Mouse (Mus musculus) myocyte (in vitro differentiated cells): ENCODE data around the gene Cadm2. TPM values are rescaled to one million over a fixed set of nuclear protein-coding genes. Genes with fewer than 3 reads are reported as not detected.

ENCODE experiments used
- H3K27me3 ChIP-seq: one replicate; pipeline ENCODE4 v1.6.1; 2011; ENCODE audit not compliant: control insufficient read depth, insufficient read depth, insufficient read length
- H3K36me3 ChIP-seq: one replicate; pipeline ENCODE4 v1.6.1; 2011; ENCODE audit not compliant: control insufficient read depth, insufficient read depth
- H3K4me2 ChIP-seq: one replicate; pipeline ENCODE4 v1.6.1; 2011; ENCODE audit warnings: low read depth, control low read depth
- H3K4me3 ChIP-seq: one replicate; pipeline ENCODE4 v1.5.1; 2011; ENCODE audit warnings: mild to moderate bottlenecking, control low read depth, moderate library complexity
- H3K79me2 ChIP-seq: one replicate; pipeline ENCODE4 v1.6.1; 2011; ENCODE audit not compliant: control insufficient read depth, insufficient read depth
- H3ac ChIP-seq: one replicate; pipeline ENCODE4 v1.6.1; 2011; ENCODE audit not compliant: control insufficient read depth, insufficient read length
- CEBPB ChIP-seq: IDR thresholded peaks from 2 replicates; pipeline ENCODE4 v1.6.1; 2011; ENCODE audit warnings: mild to moderate bottlenecking, moderate library complexity; ENCODE audit not compliant: poor library complexity, insufficient read depth, severe bottlenecking
- E2F4 ChIP-seq: IDR thresholded peaks from one replicate; pipeline ENCODE4 v1.6.1; 2011; ENCODE audit warnings: mild to moderate bottlenecking, control low read depth, moderate library complexity; ENCODE audit not compliant: insufficient read depth
- MAX ChIP-seq: IDR thresholded peaks from one replicate; pipeline ENCODE4 v1.6.1; 2011; ENCODE audit warnings: low read depth, mild to moderate bottlenecking, control low read depth
- MYOD1 ChIP-seq, 3 experiments: IDR thresholded peaks; one replicate each; pipeline ENCODE4 v1.6.1; 2011; ENCODE audit warnings: control low read depth in 2 of 3, low read depth in 2 of 3, mild to moderate bottlenecking in 2 of 3, moderate library complexity in 1 of 3; ENCODE audit not compliant: insufficient read length in 2 of 3, control insufficient read depth in 1 of 3
- MYOG ChIP-seq, 3 experiments: IDR thresholded peaks; one replicate each; pipeline ENCODE4 v1.6.1; 2011; ENCODE audit warnings: control low read depth in 2 of 3, low read depth in 2 of 3, mild to moderate bottlenecking in 2 of 3; ENCODE audit not compliant: insufficient read length in 2 of 3, control insufficient read depth in 1 of 3, insufficient read depth in 1 of 3
- POLR2A ChIP-seq: IDR thresholded peaks from one replicate; pipeline ENCODE4 v1.6.1; 2011; ENCODE audit warnings: low read depth, mild to moderate bottlenecking, control low read depth, moderate library complexity; ENCODE audit not compliant: insufficient read length
- POLR2AphosphoS2 ChIP-seq: IDR thresholded peaks from one replicate; pipeline ENCODE4 v1.6.1; 2011; ENCODE audit warnings: low read depth, control low read depth; ENCODE audit not compliant: insufficient read length
- REST ChIP-seq: IDR thresholded peaks from one replicate; pipeline ENCODE4 v1.6.1; 2011; ENCODE audit warnings: mild to moderate bottlenecking, control low read depth, moderate library complexity; ENCODE audit not compliant: insufficient read depth, insufficient read length
- SRF ChIP-seq: IDR thresholded peaks from one replicate; pipeline ENCODE4 v1.6.1; 2011; ENCODE audit warnings: low read depth; ENCODE audit not compliant: control insufficient read depth, insufficient read length
- TCF12 ChIP-seq: IDR thresholded peaks from one replicate; pipeline ENCODE4 v1.6.1; 2011; ENCODE audit warnings: mild to moderate bottlenecking, control low read depth; ENCODE audit not compliant: poor library complexity, insufficient read depth, severe bottlenecking
- TCF3 ChIP-seq: IDR thresholded peaks from one replicate; pipeline ENCODE4 v1.6.1; 2011; ENCODE audit warnings: low read depth, control low read depth; ENCODE audit not compliant: insufficient read length
- USF1 ChIP-seq: IDR thresholded peaks from one replicate; pipeline ENCODE4 v1.6.1; 2011; ENCODE audit warnings: low read depth, mild to moderate bottlenecking, control low read depth, moderate library complexity
- polyA plus RNA-seq: library from polyadenylated mRNA; unstranded; fragments of >200 nt; fragmentation: generic; extraction: Trizol; gene quantifications from one replicate; pipeline ENCODE4 v1.2.1, GENCODE M21; 2012; ENCODE audit warnings: missing spikeins

Gene Cadm2
- polyA plus RNA-seq, 1 experiment: 0.01 TPM

GRCm38 (mm10) chr16:66643606-66644005, 977.1 kb downstream of the Cadm2 start:
- Histone ChIP-seq H3K36me3 (no peaks in the 10 kb centered on the region), H3ac (no peak overlapping the region), H3K4me2 (no peak overlapping the region), H3K4me3 (no peak overlapping the region), H3K79me2 (no peaks in the 10 kb centered on the region), H3K27me3 (no peaks in the 10 kb centered on the region)
- TF ChIP-seq MYOG (IDR thresholded peaks at IDR 0.05; ENCODE audit: control insufficient read depth in 1 of 3, insufficient read depth in 1 of 3, insufficient read length in 2 of 3, low read depth in 2 of 3) (no peak), POLR2A (no peak), CEBPB (no peak), E2F4 (no peak), SRF (no peak), MAX (no peak), USF1 (no peak), TCF12 (no peak), MYOD1 (IDR thresholded peaks at IDR 0.05; ENCODE audit: control insufficient read depth in 1 of 3, insufficient read length in 2 of 3, low read depth in 2 of 3) (no peak), POLR2AphosphoS2 (no peak), TCF3 (no peak), REST (no peak)

- TF ChIP-seq TCF12: no peak
- no peak for TF ChIP-seq MAX
- no peak for TF ChIP-seq USF1
- no peak for TF ChIP-seq CEBPB
- TF ChIP-seq POLR2A: no peak
- no peak for TF ChIP-seq REST
- TF ChIP-seq MYOD1 (IDR thresholded peaks at IDR 0.05; ENCODE audit: control insufficient read depth in 1 of 3, insufficient read length in 2 of 3, low read depth in 2 of 3): no peak
- no peak for TF ChIP-seq SRF
- TF ChIP-seq E2F4: no peak
- no peak for TF ChIP-seq MYOG (IDR thresholded peaks at IDR 0.05; ENCODE audit: control insufficient read depth in 1 of 3, insufficient read depth in 1 of 3, insufficient read length in 2 of 3, low read depth in 2 of 3)
- no peak for TF ChIP-seq POLR2AphosphoS2
- no peak for TF ChIP-seq TCF3
- Histone ChIP-seq H3K79me2 (no peaks in the 10 kb centered on the region), H3ac (no peak overlapping the region), H3K36me3 (no peaks in the 10 kb centered on the region), H3K4me3 (no peak overlapping the region), H3K4me2 (no peak overlapping the region), H3K27me3 (no peaks in the 10 kb centered on the region)
Observed at GRCm38 (mm10) chr16:66627527-66627926, 993.2 kb downstream of the Cadm2 start.

- H3K4me3 ChIP-seq: no peak overlapping the region
- no peaks in the 10 kb centered on the region for H3K36me3 ChIP-seq
- H3K4me2 ChIP-seq: no peak overlapping the region
- no peaks in the 10 kb centered on the region for H3K27me3 ChIP-seq
- no peaks in the 10 kb centered on the region for H3K79me2 ChIP-seq
- TF ChIP-seq SRF (no peak), E2F4 (no peak), POLR2A (no peak), MYOG (IDR thresholded peaks at IDR 0.05; ENCODE audit: control insufficient read depth in 1 of 3, insufficient read depth in 1 of 3, insufficient read length in 2 of 3, low read depth in 2 of 3) (no peak), USF1 (no peak), REST (no peak), MYOD1 (IDR thresholded peaks at IDR 0.05; ENCODE audit: control insufficient read depth in 1 of 3, insufficient read length in 2 of 3, low read depth in 2 of 3) (no peak), POLR2AphosphoS2 (no peak), CEBPB (no peak), MAX (no peak), TCF3 (no peak), TCF12 (no peak)
- H3ac ChIP-seq: no peak overlapping the region
Observed at GRCm38 (mm10) chr16:66622423-66622822, 998.3 kb downstream of the Cadm2 start.

- no peaks in the 10 kb centered on the region for H3K79me2 ChIP-seq
- H3K27me3 ChIP-seq: no peaks in the 10 kb centered on the region
- no peak for TF ChIP-seq E2F4
- no peak for TF ChIP-seq MYOG (IDR thresholded peaks at IDR 0.05; ENCODE audit: control insufficient read depth in 1 of 3, insufficient read depth in 1 of 3, insufficient read length in 2 of 3, low read depth in 2 of 3)
- no peaks in the 10 kb centered on the region for H3K36me3 ChIP-seq
- no peak overlapping the region for H3K4me2 ChIP-seq
- H3ac ChIP-seq: no peak overlapping the region
- H3K4me3 ChIP-seq: no peak overlapping the region
Observed at GRCm38 (mm10) chr16:66612624-66613023, 1008.1 kb downstream of the Cadm2 start.
